Mouse (Mus musculus) cerebellum, adult 2 months (tissue): ENCODE measurements around the gene Alg5.

Source experiments
- CTCF ChIP-seq: fragments of 200-500 bp; IDR thresholded peaks from 2 replicates; pipeline ENCODE4 v1.5.1; 2011; ENCODE audit warnings: low read depth, mild to moderate bottlenecking, control low read depth, low read length, moderate library complexity, borderline replicate concordance; ENCODE audit not compliant: insufficient read depth
- POLR2A ChIP-seq: fragments of 200-500 bp; IDR thresholded peaks from 2 replicates; pipeline ENCODE4 v1.6.1; 2011; ENCODE audit warnings: low read length, control low read depth, borderline replicate concordance; ENCODE audit not compliant: insufficient read depth

DNA sequence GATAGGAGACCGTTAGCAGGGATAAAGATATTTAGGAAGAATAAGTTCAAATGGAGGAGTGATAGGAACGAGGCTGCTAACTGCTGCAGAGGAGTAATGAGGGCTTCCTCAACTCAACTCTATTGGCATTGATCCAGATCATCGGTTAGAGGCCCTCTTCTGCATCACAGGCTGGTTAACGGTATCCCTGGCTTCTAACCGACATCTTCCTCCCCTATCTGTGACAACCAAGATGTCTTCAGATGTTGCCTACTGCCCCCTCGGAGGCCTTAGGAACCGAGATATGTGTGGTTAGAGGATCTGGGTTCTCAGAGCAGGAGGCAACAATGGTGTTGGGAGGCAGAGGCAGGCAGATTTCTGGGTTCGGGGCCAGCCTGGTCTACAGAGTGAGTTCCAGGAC, 33.3 kb downstream of the Alg5 start:
- TF ChIP-seq CTCF, result no peak
- TF ChIP-seq POLR2A, result no peak
